Mouse (Mus musculus) myocyte (in vitro differentiated cells): ENCODE data around the gene Msi2.

ENCODE experiments used
- CEBPB ChIP-seq: IDR thresholded peaks from 2 replicates; pipeline ENCODE4 v1.6.1; 2011; ENCODE audit warnings: mild to moderate bottlenecking, moderate library complexity; ENCODE audit not compliant: poor library complexity, insufficient read depth, severe bottlenecking
- E2F4 ChIP-seq: IDR thresholded peaks from one replicate; pipeline ENCODE4 v1.6.1; 2011; ENCODE audit warnings: mild to moderate bottlenecking, control low read depth, moderate library complexity; ENCODE audit not compliant: insufficient read depth
- MAX ChIP-seq: IDR thresholded peaks from one replicate; pipeline ENCODE4 v1.6.1; 2011; ENCODE audit warnings: low read depth, mild to moderate bottlenecking, control low read depth
- MYOG ChIP-seq, 3 experiments: IDR thresholded peaks; one replicate each; pipeline ENCODE4 v1.6.1; 2011; ENCODE audit warnings: control low read depth in 2 of 3, low read depth in 2 of 3, mild to moderate bottlenecking in 2 of 3; ENCODE audit not compliant: insufficient read length in 2 of 3, control insufficient read depth in 1 of 3, insufficient read depth in 1 of 3
- POLR2A ChIP-seq: IDR thresholded peaks from one replicate; pipeline ENCODE4 v1.6.1; 2011; ENCODE audit warnings: low read depth, mild to moderate bottlenecking, control low read depth, moderate library complexity; ENCODE audit not compliant: insufficient read length
- POLR2AphosphoS2 ChIP-seq: IDR thresholded peaks from one replicate; pipeline ENCODE4 v1.6.1; 2011; ENCODE audit warnings: low read depth, control low read depth; ENCODE audit not compliant: insufficient read length
- TCF12 ChIP-seq: IDR thresholded peaks from one replicate; pipeline ENCODE4 v1.6.1; 2011; ENCODE audit warnings: mild to moderate bottlenecking, control low read depth; ENCODE audit not compliant: poor library complexity, insufficient read depth, severe bottlenecking
- USF1 ChIP-seq: IDR thresholded peaks from one replicate; pipeline ENCODE4 v1.6.1; 2011; ENCODE audit warnings: low read depth, mild to moderate bottlenecking, control low read depth, moderate library complexity

GRCm38 (mm10) chr11:88557116-88557768 is 161.1 kb downstream of the Msi2 start:
- peak; percentile 16 for TF ChIP-seq POLR2A
- peak; percentile 69 for TF ChIP-seq TCF12
- TF ChIP-seq USF1, result no peak
- TF ChIP-seq E2F4, result no peak
- TF ChIP-seq MAX, result no peak
- TF ChIP-seq POLR2AphosphoS2, result no peak
- TF ChIP-seq MYOG (IDR thresholded peaks at IDR 0.05; ENCODE audit: control insufficient read depth in 1 of 3, insufficient read depth in 1 of 3, insufficient read length in 2 of 3, low read depth in 2 of 3), result peak; percentile 41 to 89 (median 59)
- no peak for TF ChIP-seq CEBPB
